Mouse (Mus musculus): ENCODE data around the gene Cbr3. TPM values are rescaled to one million over a fixed set of nuclear protein-coding genes. Genes with fewer than 3 reads are reported as not detected.
"Not testable (repeated sequence)": the region's sequence is repeated elsewhere in the genome, so short reads cannot be mapped to it uniquely, and the experiment has no call there.

The Cbr3 gene
- polyA plus RNA-seq, 1 experiment from 2014 or later: 14.4 TPM

DNA sequence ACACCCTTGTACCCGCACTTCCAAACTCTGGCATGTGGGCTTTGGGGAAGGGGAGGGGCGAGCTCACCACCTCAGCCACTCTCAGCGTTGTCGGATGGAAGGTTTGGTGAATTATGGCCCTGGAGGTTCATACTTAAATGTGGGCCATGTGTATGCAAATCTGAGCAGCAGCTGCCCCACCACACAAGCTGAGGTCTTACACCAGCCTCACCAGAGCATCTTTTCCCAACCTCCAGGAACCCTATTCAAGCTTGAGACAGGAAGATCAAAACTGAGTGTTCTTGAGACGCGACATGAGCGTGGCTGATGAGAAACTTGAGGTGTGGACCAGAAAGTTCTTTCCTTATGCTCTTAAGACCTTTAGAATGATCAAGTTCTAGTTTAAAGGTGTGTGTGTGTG lies 1.4 kb downstream of the Cbr3 start:
- peak overlapping the region; percentile 99 for H3K4me2 ChIP-seq (replicated peaks; ENCODE audit: low read depth, low read length)
- H3K9ac ChIP-seq (replicated peaks; ENCODE audit: low read depth): no peak overlapping the region; the same call in 1 of the 2 replicates
- H3K27ac ChIP-seq (ENCODE audit: low read length): no peak overlapping the region
- DNase-seq (ENCODE audit: low spot score) (no peak), ATAC-seq (no peak)
- WGBS: 46% methylated on average over 7 of the region's 7 CpGs
- H3K4me1 ChIP-seq (ENCODE audit: insufficient read depth, low read depth, low read length): peaks cover 4% of the 10 kb centered on the region; the same call in 1 of the 2 replicates
- no peaks in the 10 kb centered on the region for H3K36me3 ChIP-seq (ENCODE audit: insufficient read depth, low read length)
- H3K4me3 ChIP-seq (ENCODE audit: low read depth, low read length): peak overlapping the region; percentile 48; the same call in 1 of the 2 replicates
- no peaks in the 10 kb centered on the region for H3K27me3 ChIP-seq (replicated peaks; ENCODE audit: insufficient read depth, low read length)
- no peaks in the 10 kb centered on the region for H3K9me3 ChIP-seq (ENCODE audit: low read length)
- TF ChIP-seq CTCF (IDR thresholded peaks at IDR 0.05) (no peak), EP300 (IDR thresholded peaks at IDR 0.05) (no peak)

GRCm38 (mm10) chr16:93685783-93686182 lies 2.8 kb downstream of the Cbr3 start:
- TF ChIP-seq CTCF (IDR thresholded peaks at IDR 0.05): peak; percentile 45

DNA sequence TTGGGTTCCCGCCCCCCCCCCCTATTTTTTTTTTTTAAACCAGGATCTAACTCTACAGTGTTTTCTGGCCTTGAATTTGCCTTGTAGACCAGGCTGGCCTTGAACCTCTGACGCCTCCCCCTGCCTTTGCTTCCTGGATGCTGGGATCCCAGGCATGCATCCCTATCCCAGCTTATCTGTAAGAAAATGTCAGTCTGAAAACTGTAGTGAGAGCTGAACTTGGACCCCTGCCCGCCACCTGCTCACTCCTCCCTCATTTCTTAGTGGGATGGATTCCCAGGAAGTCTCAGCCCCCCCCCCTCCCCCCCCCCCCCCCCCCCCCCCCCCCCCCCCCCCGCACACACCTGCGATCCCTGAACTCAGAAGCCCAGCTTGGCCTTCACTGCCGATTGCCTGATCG lies 3.4 kb downstream of the Cbr3 start:
- Histone ChIP-seq H3K27ac (ENCODE audit: low read length) (no peak overlapping the region), H3K4me2 (replicated peaks; ENCODE audit: low read depth, low read length) (0 out of 2 replicates have a peak overlapping the region, but pooled peaks have one; percentile 27), H3K4me3 (ENCODE audit: low read depth, low read length) (no peak overlapping the region), H3K9me3 (ENCODE audit: low read length) (no peaks in the 10 kb centered on the region), H3K9ac (replicated peaks; ENCODE audit: low read depth) (no peak overlapping the region), H3K36me3 (ENCODE audit: insufficient read depth, low read length) (no peaks in the 10 kb centered on the region), H3K27me3 (replicated peaks; ENCODE audit: insufficient read depth, low read length) (no peaks in the 10 kb centered on the region), H3K4me1 (ENCODE audit: insufficient read depth, low read depth, low read length) (peaks cover 4% of the 10 kb centered on the region; the same call in 1 of the 2 replicates)
- 79% methylated on average over 4 of the region's 7 CpGs for WGBS
- TF ChIP-seq CTCF (IDR thresholded peaks at IDR 0.05) (no peak), EP300 (IDR thresholded peaks at IDR 0.05) (no peak)
- ATAC-seq: no peak
- no peak for DNase-seq (ENCODE audit: low spot score)

More at GRCm38 (mm10) chr16:93685783-93686182, 2.8 kb downstream of the Cbr3 start:
- WGBS: 89% methylated on average over 3 of the region's 3 CpGs
- H3K9ac ChIP-seq (replicated peaks; ENCODE audit: low read depth); H3K27me3 ChIP-seq (replicated peaks; ENCODE audit: insufficient read depth, low read length); DNase-seq (ENCODE audit: low spot score); H3K4me2 ChIP-seq (replicated peaks; ENCODE audit: low read depth, low read length); ATAC-seq; H3K4me3 ChIP-seq (ENCODE audit: low read depth, low read length); H3K9me3 ChIP-seq (ENCODE audit: low read length); H3K4me1 ChIP-seq (ENCODE audit: insufficient read depth, low read depth, low read length); H3K36me3 ChIP-seq (ENCODE audit: insufficient read depth, low read length); H3K27ac ChIP-seq (ENCODE audit: low read length): not testable (repeated sequence)

- Histone ChIP-seq H3K4me2 (replicated peaks; ENCODE audit: low read depth, low read length) (0 out of 2 replicates have a peak overlapping the region, but pooled peaks have one; percentile 27), H3K27me3 (replicated peaks; ENCODE audit: insufficient read depth, low read length) (no peaks in the 10 kb centered on the region), H3K9ac (replicated peaks; ENCODE audit: low read depth) (no peak overlapping the region), H3K4me1 (ENCODE audit: insufficient read depth, low read depth, low read length) (peaks cover 4% of the 10 kb centered on the region; the same call in 1 of the 2 replicates), H3K9me3 (ENCODE audit: low read length) (no peaks in the 10 kb centered on the region), H3K27ac (ENCODE audit: low read length) (no peak overlapping the region), H3K4me3 (ENCODE audit: low read depth, low read length) (0 out of 2 replicates have a peak overlapping the region, but pooled peaks have one; percentile 14), H3K36me3 (ENCODE audit: insufficient read depth, low read length) (no peaks in the 10 kb centered on the region)
- DNase-seq (ENCODE audit: low spot score) (peak; percentile 78), ATAC-seq (no peak)
- TF ChIP-seq EP300 (IDR thresholded peaks at IDR 0.05): no peak
- peak; percentile 63 for TF ChIP-seq CTCF (IDR thresholded peaks at IDR 0.05)
- WGBS: 39% methylated on average over 5 of the region's 5 CpGs
Measured at GRCm38 (mm10) chr16:93686945-93687344, 3.9 kb downstream of the Cbr3 start.

- no peak overlapping the region for H3K27ac ChIP-seq (ENCODE audit: low read length)
- H3K36me3 ChIP-seq (ENCODE audit: insufficient read depth, low read length): no peaks in the 10 kb centered on the region
- TF ChIP-seq EP300 (IDR thresholded peaks at IDR 0.05): no peak
- TF ChIP-seq CTCF (IDR thresholded peaks at IDR 0.05): no peak
- no peak overlapping the region for H3K9ac ChIP-seq (replicated peaks; ENCODE audit: low read depth)
- H3K9me3 ChIP-seq (ENCODE audit: low read length): no peaks in the 10 kb centered on the region
- H3K4me2 ChIP-seq (replicated peaks; ENCODE audit: low read depth, low read length): no peak overlapping the region
- H3K4me3 ChIP-seq (ENCODE audit: low read depth, low read length): no peak overlapping the region
- H3K4me1 ChIP-seq (ENCODE audit: insufficient read depth, low read depth, low read length): no peaks in the 10 kb centered on the region
- WGBS: 50% methylated on average over 6 of the region's 6 CpGs
- DNase-seq (ENCODE audit: low spot score) (no peak), ATAC-seq (0 out of 2 replicates have a peak, but pooled peaks have one; percentile 32)
- H3K27me3 ChIP-seq (replicated peaks; ENCODE audit: insufficient read depth, low read length): no peaks in the 10 kb centered on the region
Measured at GRCm38 (mm10) chr16:93691206-93691841, 8.3 kb downstream of the Cbr3 start.

DNA sequence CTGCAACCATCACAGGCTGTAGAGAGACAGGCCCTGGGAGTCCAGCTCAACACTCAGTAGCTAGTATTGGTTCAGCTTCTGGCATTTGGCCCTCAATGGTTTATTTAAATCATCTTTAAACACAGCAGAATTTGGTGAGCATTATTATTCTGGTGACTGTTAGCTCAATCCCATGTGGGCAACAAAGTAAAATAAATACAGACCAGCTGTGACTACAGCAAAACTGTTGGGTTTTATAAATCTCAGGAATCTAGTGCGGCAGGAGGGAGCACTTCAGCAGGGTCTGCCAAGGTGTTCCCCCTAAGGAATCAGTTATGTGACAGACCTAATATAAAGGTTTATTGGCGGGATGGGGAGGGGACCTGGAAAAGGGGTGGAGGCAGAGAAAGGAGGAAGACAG lies 9.7 kb downstream of the Cbr3 start:
- Histone ChIP-seq H3K4me2 (replicated peaks; ENCODE audit: low read depth, low read length) (no peak overlapping the region), H3K9ac (replicated peaks; ENCODE audit: low read depth) (no peak overlapping the region), H3K27me3 (replicated peaks; ENCODE audit: insufficient read depth, low read length) (no peaks in the 10 kb centered on the region), H3K27ac (ENCODE audit: low read length) (no peak overlapping the region), H3K4me3 (ENCODE audit: low read depth, low read length) (no peak overlapping the region), H3K36me3 (ENCODE audit: insufficient read depth, low read length) (no peaks in the 10 kb centered on the region), H3K9me3 (ENCODE audit: low read length) (no peaks in the 10 kb centered on the region), H3K4me1 (ENCODE audit: insufficient read depth, low read depth, low read length) (no peaks in the 10 kb centered on the region)
- WGBS: 62% methylated on average over 2 of the region's 2 CpGs
- no peak for ATAC-seq
- TF ChIP-seq EP300 (IDR thresholded peaks at IDR 0.05) (no peak), CTCF (IDR thresholded peaks at IDR 0.05) (no peak)
- no peak for DNase-seq (ENCODE audit: low spot score)
